Mouse (Mus musculus) splenic B cell, adult 2 months (primary cell): ENCODE measurements around the gene Gm4756.

ENCODE experiments used
- DNase-seq: peaks from one replicate; pipeline ENCODE4 v3.0.0-alpha.2; 2011; ENCODE audit warnings: low read depth, low spot score
- H3K27me3 ChIP-seq: 2 replicates; pipeline ENCODE4 v1.6.1; 2012; ENCODE audit warnings: mild to moderate bottlenecking, low read length, moderate library complexity, mixed read lengths; ENCODE audit not compliant: control insufficient read depth, poor library complexity, insufficient read depth, severe bottlenecking
- H3K36me3 ChIP-seq: 2 replicates; pipeline ENCODE4 v1.6.1; 2012; ENCODE audit warnings: mild to moderate bottlenecking, low read length, moderate library complexity, mixed read lengths; ENCODE audit not compliant: control insufficient read depth, poor library complexity, insufficient read depth, severe bottlenecking

Gm4756 gene

GRCm38 (mm10) chr12:72594001-72594400, 55.5 kb downstream of the Gm4756 start:
- H3K27me3 ChIP-seq, result no peaks in the 10 kb centered on the region
- DNase-seq, result no peak
- no peaks in the 10 kb centered on the region for H3K36me3 ChIP-seq

DNA sequence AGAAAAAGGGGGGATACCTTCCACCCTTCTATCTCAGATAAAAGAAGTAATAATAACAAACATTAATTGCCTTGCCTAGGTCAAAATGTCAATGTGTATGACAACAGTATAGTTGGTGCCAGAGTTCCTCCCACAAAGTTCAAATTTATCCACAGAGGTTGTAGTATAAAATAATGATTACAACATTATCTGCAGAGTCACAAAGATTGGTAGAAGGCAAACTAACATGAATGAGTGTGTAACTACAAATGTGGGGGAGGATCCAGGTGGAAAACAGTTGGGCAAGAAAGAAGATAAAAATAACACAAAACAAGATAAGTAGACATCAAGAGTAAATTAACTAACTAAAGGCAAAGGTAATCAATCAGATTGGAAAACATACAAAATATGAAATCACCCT, 56.5 kb downstream of the Gm4756 start:
- Histone ChIP-seq H3K36me3 (no peaks in the 10 kb centered on the region), H3K27me3 (no peaks in the 10 kb centered on the region)
- no peak for DNase-seq

DNA sequence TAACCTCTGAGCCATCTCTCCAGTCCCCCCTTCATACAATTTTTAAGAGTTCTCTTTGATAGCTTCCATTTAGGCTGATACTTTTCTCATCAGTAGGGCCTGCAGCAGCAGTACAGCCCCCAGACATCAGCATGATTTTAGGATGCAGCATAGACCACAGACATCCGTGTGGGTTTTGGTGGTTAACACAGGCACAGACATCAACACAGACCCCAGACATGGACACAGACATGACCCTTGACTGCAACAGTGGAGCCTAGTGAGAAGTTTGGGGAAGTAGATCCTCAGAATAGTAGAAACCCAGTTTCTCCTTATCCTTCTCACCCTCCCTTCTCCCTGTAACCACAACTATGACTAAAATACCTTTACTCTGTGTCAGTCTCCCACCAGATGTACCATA, 64.1 kb downstream of the Gm4756 start:
- H3K27me3 ChIP-seq, result no peaks in the 10 kb centered on the region
- no peaks in the 10 kb centered on the region for H3K36me3 ChIP-seq
- DNase-seq, result no peak

DNA sequence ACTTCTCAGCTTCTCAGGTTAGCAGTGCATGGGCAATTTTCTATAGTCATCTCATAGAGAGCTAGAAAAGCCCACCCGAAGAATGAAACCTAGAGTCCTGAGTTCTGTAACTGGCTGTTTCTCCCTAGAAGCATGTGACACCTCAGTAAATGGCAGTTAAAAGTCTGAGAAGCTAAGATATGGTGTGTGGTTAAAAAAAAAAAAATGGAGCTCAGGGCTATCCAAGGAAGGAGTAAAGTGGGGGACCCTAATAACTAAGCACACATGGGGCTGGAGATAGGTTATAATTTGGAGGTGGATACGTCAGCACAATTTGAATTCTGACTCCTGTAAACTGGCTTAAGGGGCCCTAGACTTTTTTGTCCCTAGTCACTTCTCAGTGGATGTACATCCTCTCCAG, 66.4 kb downstream of the Gm4756 start:
- H3K27me3 ChIP-seq, result no peaks in the 10 kb centered on the region
- no peak for DNase-seq
- H3K36me3 ChIP-seq, result no peaks in the 10 kb centered on the region; the same call in 1 of the 2 replicates

DNA sequence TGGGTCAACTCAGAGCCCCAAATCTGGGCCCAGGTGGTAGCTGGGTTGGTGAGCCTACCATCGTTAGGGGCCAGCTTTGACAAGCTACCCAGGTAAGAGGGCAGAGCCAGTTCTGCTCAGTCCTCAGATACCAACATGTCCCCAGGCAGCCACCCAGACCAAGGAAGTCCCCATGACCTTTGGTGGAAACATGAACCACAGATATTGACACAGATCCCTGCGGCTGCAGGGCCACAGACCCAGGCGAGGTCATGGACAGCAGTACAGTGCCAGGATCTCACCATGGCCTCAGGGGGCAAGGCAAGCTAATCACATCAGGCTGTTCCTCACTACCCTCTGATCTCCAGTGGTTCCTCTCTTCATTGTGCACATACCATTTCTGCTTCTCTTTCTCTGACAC, 67.4 kb downstream of the Gm4756 start:
- no peak for DNase-seq
- Histone ChIP-seq H3K36me3 (no peaks in the 10 kb centered on the region; the same call in 1 of the 2 replicates), H3K27me3 (no peaks in the 10 kb centered on the region)

DNA sequence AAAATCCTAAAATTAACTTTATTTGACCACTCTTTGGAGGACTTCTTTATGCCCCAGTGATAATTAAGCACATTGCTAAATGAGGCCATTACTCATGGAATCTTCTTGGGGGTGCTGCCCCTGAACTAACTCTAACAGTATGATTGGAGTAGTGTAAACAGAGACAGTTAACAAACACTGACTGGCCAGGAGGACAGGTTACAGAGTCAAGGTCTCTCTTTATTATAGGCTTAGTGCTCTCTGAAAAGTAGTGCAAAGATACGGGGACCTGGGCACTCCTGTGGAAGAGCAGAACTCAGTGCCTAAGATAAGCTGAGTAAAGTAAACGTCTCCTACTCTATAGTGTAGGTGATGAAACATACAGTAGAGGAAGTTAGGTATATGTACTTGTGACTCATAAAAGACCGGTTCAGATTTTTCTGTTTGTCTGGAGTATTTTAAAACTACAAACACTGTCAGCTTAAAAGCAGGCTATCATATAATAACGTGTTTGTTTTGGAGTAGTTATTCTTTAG, 85.1 kb downstream of the Gm4756 start:
- DNase-seq, result no peak
- no peaks in the 10 kb centered on the region for H3K36me3 ChIP-seq
- no peaks in the 10 kb centered on the region; the same call in 1 of the 2 replicates for H3K27me3 ChIP-seq

- no peak for DNase-seq
- Histone ChIP-seq H3K36me3 (no peaks in the 10 kb centered on the region), H3K27me3 (no peaks in the 10 kb centered on the region)
Observed at GRCm38 (mm10) chr12:72554347-72554746, 95.1 kb downstream of the Gm4756 start.

DNA sequence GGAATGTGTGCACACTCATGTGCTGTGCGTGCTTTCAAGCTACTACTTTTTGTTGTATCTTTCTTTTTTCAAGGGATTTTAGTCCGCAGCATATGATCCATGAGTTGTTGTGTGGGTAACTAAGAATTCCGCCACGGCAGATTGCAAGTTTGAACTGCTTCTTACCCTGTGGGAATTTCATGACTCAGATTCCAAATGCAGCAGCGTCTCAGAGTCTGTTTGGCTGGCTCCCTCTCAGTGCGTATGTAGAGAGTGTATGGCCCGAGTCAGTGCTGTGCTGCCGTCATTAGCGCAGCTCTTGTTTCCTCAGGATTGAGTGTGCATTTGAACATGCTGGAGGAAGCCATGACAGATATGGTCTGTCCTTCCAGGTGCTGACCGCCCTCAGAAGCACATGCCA, 110.9 kb downstream of the Gm4756 start:
- H3K36me3 ChIP-seq, result no peaks in the 10 kb centered on the region; the same call in 1 of the 2 replicates
- H3K27me3 ChIP-seq, result no peaks in the 10 kb centered on the region
- DNase-seq, result no peak

GRCm38 (mm10) chr12:72536021-72536597, 113.4 kb downstream of the Gm4756 start, which contains the start of gene Pcnx4:
Pcnx4 (plus strand) TSS chr12:72536383.
- Histone ChIP-seq H3K36me3 (no peaks in the 10 kb centered on the region), H3K27me3 (no peaks in the 10 kb centered on the region)
- DNase-seq, result peak; percentile 97

DNA sequence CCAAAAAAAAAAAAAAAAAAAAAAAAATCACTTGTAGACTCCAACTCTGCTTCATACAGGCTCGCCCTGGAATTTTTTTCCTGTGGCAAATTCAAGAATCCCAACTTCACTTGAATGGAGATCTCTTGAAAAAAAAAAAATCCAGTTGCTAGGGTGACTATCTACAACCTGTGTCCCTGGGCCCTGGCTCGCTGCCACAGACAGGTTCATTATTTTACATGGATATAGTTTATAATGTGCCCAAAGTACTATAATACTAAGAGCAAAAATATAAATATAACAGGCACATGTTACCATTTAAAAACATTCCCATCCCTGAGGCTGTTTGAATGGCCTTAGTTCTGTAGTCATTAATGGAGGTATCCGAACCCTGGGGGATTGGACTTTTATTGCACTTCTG, 113.9 kb downstream of the Gm4756 start:
- DNase-seq, result no peak
- Histone ChIP-seq H3K27me3 (no peaks in the 10 kb centered on the region), H3K36me3 (no peaks in the 10 kb centered on the region)

GRCm38 (mm10) chr12:72533986-72534385, 115.5 kb downstream of the Gm4756 start:
- H3K36me3 ChIP-seq, result no peaks in the 10 kb centered on the region
- no peaks in the 10 kb centered on the region for H3K27me3 ChIP-seq
- no peak for DNase-seq

DNA sequence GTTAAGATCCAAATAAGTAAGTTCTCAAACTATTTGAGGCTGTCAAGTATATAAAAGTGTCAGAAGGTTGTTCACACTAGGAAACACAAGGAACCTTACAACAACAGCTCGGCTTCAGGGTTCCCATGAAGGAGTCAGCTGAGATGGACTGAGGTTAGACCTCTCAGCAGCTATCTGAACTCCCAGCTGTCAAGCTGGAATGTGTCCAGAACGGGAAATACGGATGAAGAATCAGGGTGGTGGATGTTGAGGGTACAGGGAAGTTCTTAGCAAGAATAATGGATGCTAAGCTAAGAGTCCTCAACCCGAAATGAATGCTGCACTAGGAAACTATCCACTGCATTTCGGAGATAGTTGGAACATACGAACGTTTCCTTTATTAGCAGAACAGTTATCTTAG, 117.2 kb downstream of the Gm4756 start:
- no peak for DNase-seq
- H3K36me3 ChIP-seq, result no peaks in the 10 kb centered on the region
- H3K27me3 ChIP-seq, result no peaks in the 10 kb centered on the region
